Mouse (Mus musculus) kidney, postnatal 4 days (tissue): ENCODE measurements around the gene Slc24a3.
A peak's percentile ranks its signal among the peaks of the same experiment; 100 is the strongest.

Experiments
- DNase-seq, 2 experiments: peaks; one replicate each; pipeline ENCODE4 v3.0.0; 2021; ENCODE audit warnings: mixed read lengths in 2 of 2

Slc24a3 gene

GRCm38 (mm10) chr2:145562493-145562892 is 394.9 kb downstream of the Slc24a3 start:
- no peak for DNase-seq

DNA sequence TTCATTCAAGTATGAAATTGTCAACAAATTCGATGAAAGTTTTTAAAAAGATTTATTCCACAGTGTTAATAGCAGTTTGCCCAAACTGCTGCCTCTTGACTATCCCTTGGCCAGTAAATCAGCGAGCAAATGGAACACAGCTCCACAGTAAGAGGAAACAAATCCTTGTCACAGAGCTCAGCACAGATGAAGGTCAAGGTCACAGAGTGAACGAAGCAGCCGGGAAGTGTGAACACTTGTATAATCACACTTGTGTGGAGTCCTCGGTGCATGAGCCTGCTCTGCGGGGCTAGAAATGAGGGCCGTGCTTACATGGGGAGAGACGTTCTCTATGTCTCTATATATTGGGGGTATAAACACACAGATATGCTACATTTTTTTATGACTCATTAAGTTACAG is 397.0 kb downstream of the Slc24a3 start:
- DNase-seq = peak in 1 of 2 experiments; percentile 4

GRCm38 (mm10) chr2:145566904-145567303 is 399.4 kb downstream of the Slc24a3 start:
- no peak for DNase-seq

- DNase-seq = no peak
Measured at GRCm38 (mm10) chr2:145571943-145572342, 404.4 kb downstream of the Slc24a3 start.

- DNase-seq = no peak
Measured at GRCm38 (mm10) chr2:145574148-145574547, 406.6 kb downstream of the Slc24a3 start.

DNA sequence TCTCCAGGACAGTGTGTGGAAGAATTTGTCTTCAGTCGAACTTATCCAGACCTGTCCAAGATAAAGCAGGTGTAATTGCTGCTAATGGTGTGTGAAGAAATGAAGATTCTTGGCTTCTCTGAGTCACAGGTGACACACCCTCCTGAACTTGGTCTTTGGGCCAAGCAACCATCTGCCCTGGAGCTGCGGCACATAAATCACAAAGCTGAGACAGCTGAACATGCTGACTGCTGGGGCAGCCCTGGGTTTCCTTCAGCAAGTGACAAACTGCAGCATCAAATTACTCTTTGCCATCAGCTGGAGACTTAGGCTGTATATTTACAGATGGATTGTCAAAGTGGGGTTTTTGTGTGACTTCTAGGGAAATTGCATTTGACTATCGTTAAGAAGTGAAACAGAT is 415.5 kb downstream of the Slc24a3 start:
- no peak for DNase-seq

DNA sequence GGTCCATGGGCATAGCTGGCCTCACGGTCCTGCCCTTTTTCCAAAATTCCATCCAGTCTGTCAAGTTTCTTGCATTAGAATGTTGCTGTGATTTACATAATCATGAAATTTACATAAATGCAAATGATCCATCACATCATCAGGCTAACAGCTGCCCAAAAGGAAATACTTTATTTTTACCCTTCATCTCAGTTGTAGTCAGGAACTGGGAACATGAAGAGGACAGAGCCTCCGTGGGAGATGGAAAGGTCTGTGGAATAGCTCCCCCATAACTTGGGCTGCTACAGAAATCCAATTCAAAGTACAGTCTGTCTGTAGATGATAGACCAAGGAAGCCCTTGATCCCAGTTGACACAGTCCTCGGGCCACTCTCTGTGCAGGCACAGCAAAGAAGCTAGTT is 417.9 kb downstream of the Slc24a3 start:
- DNase-seq = no peak

DNA sequence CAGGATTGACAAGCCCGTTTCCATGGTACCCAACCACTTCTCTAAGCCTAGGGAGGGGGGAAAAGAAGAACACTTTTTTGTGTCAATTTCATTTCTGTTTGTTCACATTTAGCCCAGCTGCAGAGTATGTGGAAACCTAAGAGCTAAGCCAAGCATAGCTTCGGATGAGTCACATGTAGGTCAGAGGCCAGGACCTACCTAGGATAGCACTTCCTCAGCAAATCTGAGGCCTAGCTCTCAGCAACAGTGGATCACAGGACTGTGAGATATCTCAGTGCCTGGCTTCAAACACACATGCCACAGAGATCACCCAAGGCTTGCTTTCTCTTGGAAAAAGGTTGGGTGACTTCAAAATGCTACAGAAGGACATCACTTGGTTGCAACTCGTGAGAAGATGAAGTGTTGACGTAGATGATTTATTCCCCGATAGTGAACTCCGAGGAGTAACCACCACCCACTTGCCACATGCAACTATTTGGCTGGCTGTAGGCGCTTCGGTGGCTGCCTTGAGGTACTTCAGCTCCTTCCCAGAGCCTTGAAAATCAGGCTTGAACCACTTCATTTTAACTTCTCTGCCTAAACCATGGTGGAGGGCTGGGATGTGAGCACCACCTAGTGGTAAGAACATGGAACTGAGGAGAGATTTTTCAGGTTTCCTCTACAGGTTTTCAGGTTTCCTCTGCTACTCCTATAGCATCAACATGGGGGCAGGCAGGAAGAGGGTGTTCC is 420.6 kb downstream of the Slc24a3 start:
- peak; percentile 41 to 66 for DNase-seq

DNA sequence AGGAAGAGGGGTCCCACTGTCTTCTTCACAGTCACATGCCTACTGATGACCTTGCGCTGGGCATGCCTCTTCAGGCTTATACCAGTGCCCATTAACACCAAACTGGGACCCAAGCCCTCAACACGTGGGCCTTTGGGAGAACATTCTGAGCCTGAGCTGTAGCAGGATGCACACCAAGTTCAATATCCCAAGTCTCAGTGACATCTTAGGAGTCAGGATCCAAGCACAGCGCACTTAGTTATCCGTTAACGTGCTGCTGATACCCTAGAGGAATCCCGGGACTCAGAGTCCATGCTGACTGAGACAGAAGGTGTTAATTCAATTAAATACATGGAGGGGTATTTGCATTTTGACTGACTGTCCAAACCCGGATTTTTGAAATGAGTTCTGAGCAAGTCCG is 424.3 kb downstream of the Slc24a3 start:
- DNase-seq = no peak

- peak in 1 of 2 experiments; percentile 28 for DNase-seq
Measured at GRCm38 (mm10) chr2:145593649-145594347, 426.2 kb downstream of the Slc24a3 start.

DNA sequence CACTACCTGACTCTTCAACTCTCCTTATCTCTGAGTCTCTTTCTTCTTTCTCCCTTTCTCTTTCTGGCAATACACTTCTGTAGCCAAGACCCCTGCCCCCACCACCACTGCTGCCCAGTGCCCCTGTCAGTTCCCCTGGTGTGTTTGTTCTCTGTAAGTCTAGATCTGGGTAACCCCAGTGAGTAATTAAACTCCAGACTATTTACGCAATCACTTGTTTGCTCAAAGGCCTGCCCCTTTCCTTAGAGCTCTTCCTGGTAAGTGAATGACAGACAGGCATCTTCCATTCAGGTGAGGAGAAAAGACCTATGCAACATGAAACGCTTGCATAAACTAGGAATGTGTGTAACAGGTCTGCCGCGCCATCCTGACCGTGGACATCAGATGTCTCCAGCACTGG is 430.3 kb downstream of the Slc24a3 start:
- DNase-seq = no peak

- no peak for DNase-seq
Measured at GRCm38 (mm10) chr2:145607844-145608243, 440.3 kb downstream of the Slc24a3 start.

DNA sequence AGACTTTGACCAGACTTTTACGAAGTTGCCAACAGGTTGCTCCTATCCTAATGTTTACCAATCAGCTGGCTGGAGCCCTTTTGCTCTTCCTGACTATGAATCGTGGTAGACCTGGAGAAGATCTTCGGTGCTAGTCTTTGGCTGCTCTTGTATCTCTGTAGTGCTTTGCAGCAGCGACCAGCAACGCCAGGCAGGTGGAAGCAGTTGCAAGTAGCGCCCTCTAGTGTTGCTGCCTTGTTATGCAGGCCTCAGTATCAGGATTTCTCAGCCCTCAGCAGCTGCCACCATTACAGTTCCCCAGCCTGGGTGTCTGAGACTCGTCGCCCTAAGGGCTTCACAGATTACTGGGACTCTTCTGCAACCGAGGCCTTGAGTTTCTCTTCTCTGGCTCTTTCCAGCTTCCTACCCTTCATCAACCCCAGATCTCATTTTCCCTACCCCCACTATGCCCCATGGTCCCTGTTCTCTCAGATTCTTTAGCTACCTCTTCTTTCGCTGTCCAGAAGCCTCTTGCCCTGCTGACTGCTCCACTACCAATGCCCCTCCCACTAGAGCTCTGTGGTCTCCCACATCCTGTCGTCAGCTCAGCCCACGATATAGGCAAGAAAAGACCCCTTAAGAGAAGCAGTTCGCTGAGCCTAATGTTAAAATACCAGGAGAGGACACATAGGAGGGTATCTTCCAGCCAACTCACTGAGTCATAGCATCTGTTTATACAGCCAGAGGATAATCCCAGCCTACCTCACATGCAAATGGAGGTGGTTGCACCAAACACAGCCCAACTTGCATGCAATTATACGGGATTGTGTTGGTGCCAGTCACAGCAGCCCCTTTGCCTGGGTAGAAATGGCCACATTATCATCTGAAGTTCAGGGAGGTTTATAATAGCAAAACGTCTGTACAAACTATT is 443.5 kb downstream of the Slc24a3 start:
- DNase-seq = peak; percentile 70 to 75

- peak; percentile 40 to 41 for DNase-seq
Measured at GRCm38 (mm10) chr2:145612937-145613336, 445.4 kb downstream of the Slc24a3 start.

DNA sequence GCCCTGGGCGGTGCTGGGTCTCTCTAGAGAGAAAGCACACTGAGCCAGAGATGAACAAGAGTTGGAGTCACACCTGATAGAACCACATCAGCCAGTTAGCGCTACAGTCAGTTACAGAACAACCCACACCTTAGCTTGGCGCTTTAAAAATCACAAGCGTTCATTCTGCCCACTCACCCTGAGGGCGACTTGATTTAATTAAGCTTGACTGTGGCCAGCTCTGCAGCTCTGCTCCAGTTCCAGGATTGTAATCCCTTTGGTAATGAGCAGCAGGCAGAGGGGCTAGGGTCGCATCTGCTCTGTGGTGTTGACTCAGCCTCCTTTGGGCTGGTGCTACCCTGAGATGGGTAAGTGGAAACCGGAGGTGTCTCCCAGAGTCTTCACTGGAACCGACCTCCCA is 446.2 kb downstream of the Slc24a3 start:
- peak; percentile 16 to 38 for DNase-seq

DNA sequence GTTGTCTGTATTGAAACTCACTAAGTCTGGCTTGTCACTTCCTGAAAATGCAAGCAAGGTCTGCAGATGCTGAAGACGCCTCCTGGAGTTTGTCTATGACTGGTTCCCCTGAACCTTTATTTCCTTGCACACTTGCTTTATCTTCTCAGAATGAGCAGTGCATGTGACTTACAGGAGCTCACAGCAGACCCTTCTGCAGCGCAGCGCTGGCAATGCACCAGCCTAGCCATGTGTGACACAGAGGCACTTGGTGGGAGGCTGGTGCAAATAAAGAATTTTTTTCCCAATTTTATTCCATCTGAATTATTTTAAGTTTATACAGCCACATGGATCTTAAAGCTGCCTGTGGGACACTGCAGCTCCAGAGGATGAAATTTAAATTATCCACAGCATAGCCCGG is 452.1 kb downstream of the Slc24a3 start:
- peak; percentile 24 to 35 for DNase-seq

DNA sequence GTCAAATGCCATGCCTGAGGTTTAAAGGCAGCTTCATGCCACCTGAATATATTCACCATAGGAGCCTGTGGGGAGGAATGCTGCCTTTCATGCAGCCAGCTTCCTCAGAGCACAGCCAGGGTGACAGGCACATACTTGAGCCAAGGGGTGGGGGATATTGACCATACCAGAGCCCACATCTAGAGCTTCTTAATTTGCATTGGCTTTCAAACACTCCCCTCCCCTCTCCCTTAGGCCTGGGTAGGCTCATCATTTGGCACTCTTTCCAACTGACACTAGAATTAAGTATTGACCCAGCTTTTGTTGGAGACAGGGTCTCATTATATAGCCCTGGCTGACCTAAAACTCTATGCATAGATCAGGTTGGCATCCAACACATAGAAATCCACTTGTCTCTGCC is 453.2 kb downstream of the Slc24a3 start:
- DNase-seq = no peak

DNA sequence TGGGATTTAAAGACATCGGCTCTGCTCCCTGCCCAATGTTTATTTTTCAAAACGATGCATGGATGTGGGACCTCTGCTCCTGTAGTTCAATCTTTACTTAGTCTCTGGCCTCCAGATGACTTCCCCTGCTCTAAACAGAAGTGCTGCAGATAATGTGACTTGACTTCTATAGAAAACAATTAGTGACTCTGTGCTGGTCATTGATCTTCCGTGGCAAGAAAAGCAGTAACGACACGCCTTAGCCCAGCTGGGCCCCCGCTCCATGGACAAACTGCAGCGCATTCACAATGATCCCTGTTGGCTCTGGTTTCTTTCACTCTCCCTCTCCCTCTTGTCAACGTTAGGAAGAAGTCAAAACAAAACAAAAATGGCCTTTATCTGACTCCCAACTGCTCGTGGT is 453.6 kb downstream of the Slc24a3 start:
- DNase-seq = no peak

GRCm38 (mm10) chr2:145631123-145631798 is 463.7 kb downstream of the Slc24a3 start:
- no peak for DNase-seq

- no peak for DNase-seq
Measured at GRCm38 (mm10) chr2:145631799-145632174, 464.2 kb downstream of the Slc24a3 start.

- DNase-seq = peak; percentile 45 to 57
Measured at GRCm38 (mm10) chr2:145633811-145634210, 466.3 kb downstream of the Slc24a3 start.

DNA sequence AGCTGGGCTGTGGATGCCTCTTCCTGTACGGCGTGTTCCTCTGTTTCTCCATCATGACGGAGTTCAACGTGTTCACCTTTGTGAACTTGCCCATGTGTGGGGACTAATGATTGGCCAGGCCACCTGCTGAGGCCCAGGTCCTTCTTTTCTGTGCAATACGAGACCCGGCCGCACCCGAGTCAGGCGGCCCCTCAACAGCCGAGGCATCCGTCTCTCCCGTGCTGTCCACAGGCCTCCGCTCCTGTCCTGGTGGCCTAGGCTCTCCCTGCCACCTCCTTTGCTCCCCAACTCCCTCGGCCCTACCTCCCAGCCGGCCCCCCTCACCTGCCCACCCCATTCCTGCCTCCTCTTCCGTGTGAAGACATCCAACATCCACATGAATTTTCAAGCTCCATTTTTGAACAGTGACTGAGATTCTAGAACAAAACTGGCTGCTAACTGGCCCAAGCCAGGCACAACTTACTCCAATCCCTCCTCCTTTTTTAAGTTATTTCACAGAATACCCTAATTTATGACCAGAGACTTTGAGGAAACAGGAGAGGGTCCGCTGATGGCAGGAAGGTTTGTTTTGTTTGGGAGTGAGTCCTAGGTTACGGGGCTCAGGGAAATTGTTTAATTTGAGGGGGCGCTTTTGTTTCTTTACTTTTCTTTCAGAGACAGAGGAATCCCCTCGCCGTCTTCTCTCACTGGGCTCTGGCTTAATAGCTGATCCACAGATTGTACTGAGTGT is 472.9 kb downstream of the Slc24a3 start:
- DNase-seq = no peak
